Mouse (Mus musculus): Measurements from ENCODE around the gene Esrp2. TPM values are rescaled to one million over a fixed set of nuclear protein-coding genes. Genes with fewer than 3 reads are reported as not detected.

The Esrp2 gene
- total RNA-seq (2023) = 0.67 TPM

GRCm38 (mm10) chr8:106136156-106137130 is at the start of gene Esrp2:
Gene Esrp2 (minus strand): TSS chr8:106136974.

DNA sequence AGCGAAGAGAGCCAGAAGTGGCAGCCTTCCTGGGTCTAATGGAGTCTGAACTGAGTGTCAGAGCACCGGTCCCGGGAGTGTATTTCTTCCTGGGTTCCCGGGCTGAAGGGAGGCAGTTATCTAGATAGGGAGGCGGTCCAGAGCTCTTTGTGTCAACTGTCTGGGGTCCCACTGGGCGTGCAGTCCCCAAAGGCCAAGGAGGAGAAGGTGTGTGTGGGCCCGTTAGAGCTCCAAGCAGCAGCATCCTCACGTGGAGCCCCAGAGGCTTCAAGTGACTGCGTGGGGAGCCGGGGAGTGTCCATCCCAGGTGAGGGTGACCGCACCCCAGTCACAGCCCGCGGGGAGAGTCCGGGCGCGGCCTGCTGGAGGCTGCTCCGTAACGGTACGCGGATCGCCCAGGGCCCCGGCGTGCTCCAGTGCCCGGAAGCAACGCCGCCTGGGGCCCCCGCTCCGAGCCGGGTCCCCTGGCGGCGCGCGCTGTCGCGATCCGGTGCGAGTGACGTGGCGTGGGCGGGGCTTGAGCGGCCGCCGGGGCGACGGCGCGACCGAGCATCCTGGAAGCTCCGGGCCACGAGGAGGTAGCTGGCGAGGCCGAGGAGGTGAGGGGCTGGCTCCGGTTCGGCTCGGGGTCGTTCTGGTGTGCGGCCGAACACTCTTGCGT is 31.7 kb upstream of the Esrp2 start, which contains the start of gene Slc7a6:
Gene Slc7a6 (plus strand): TSS at position 502 of the 661 bp plus-strand sequence.

GRCm38 (mm10) chr8:106149801-106150652 is 13.3 kb upstream of the Esrp2 start, which contains the start of gene Pla2g15:
Gene Pla2g15 (plus strand): TSS chr8:106150399.

Other genes starting within 250 kb of the Esrp2 start
- gene Nrn1l, start 243.4 kb downstream of the Esrp2 start, total RNA-seq (2023) = not detected
- gene Pskh1, start 236.5 kb downstream of the Esrp2 start, total RNA-seq (2023) = 23.3 TPM
- 6.9 TPM for gene Ctrl, start 203.1 kb downstream of the Esrp2 start, total RNA-seq (2023)
- 138 TPM for gene Psmb10, start 198.5 kb downstream of the Esrp2 start, total RNA-seq (2023)
- gene Lcat, start 193.6 kb downstream of the Esrp2 start, total RNA-seq (2023) = not detected
- 17.1 TPM for gene Slc12a4, start 170.9 kb downstream of the Esrp2 start, total RNA-seq (2023)
- gene Dpep3, start 157.5 kb downstream of the Esrp2 start, total RNA-seq (2023) = not detected
- 17.1 TPM for gene Dus2, start 145.6 kb downstream of the Esrp2 start, total RNA-seq (2023)
- not detected for gene Dpep2nb, start 131.0 kb downstream of the Esrp2 start, total RNA-seq (2023)
- 6.6 TPM for gene Ddx28, start 125.1 kb downstream of the Esrp2 start, total RNA-seq (2023)
- 184 TPM for gene Nfatc3, start 78.1 kb downstream of the Esrp2 start, total RNA-seq (2023)
- 3.2 TPM for gene Pla2g15, start 13.4 kb upstream of the Esrp2 start, total RNA-seq (2023)
- gene Slc7a6, start 31.9 kb upstream of the Esrp2 start, total RNA-seq (2023) = 37.9 TPM
- gene Slc7a6os, start 74.0 kb upstream of the Esrp2 start, total RNA-seq (2023) = 58.4 TPM
- 34.3 TPM for gene Prmt7, start 74.0 kb upstream of the Esrp2 start, total RNA-seq (2023)
- gene Smpd3, start 201.0 kb upstream of the Esrp2 start, total RNA-seq (2023) = 0.58 TPM

All from CD8-positive naive resting alpha-beta T cell, adult 57 days (primary cell).